Comparison of ENCODE assay signal across 17 mouse cellular contexts in genomic region chrX:129765378-129765777, GRCm38 (mm10). TPM values are rescaled to one million over a fixed set of nuclear protein-coding genes. Genes with fewer than 3 reads are reported as not detected.
DNase-seq lines count a peak whose midpoint lies in the region; ATAC-seq and TF ChIP-seq lines count a peak whose summit lies in the region.
"Had no signal": no experiment of that assay in that cellular context is flagged by ENCODE, and none has a peak within 500 bp of the region (broad histone marks: within the 10 kb centered on the region; RNA-seq: fewer than 3 reads in every experiment).

No protein-coding gene starts in this region.

- no peak for DNase-seq in frontal cortex, postnatal 14 days (ENCODE audit: low spot score in 2 of 2)
- peak; percentile 52 for DNase-seq in right cerebral cortex, adult 18-20 months
- DNase-seq in right cerebral cortex, postnatal 14 days: no peak
- DNase-seq in left cerebral cortex, adult 2 months (ENCODE audit: extremely low spot score in 1 of 2, low spot score in 2 of 2): peak; percentile 12 to 30
- DNase-seq in urinary bladder, postnatal 25 days (ENCODE audit: low spot score): no peak
- DNase-seq: cerebellum, adult 11 months; gastrocnemius, adult 2 months; heart, adult 2 months; liver; lung, adult 18-20 months; lung, postnatal 4 days; midbrain, embryonic 14.5 days; thymus, adult 18-20 months had no signal

- no peak overlapping the region for H3K27ac ChIP-seq in left cerebral cortex, adult 2 months
- no peak overlapping the region for H3K27ac ChIP-seq in hindbrain, embryonic 12.5 days
- H3K27ac ChIP-seq: embryonic facial prominence, embryonic 15.5 days; gastrocnemius, adult 2 months; heart, adult 2 months; kidney, embryonic 15.5 days had no signal

- no peak overlapping the region for H3K9ac ChIP-seq in hindbrain, embryonic 12.5 days
- H3K9ac ChIP-seq: embryonic facial prominence, embryonic 15.5 days; kidney, embryonic 15.5 days had no signal

- no peaks in the 10 kb centered on the region for H3K27me3 ChIP-seq in hindbrain, embryonic 12.5 days
- H3K27me3 ChIP-seq: embryonic facial prominence, embryonic 15.5 days; kidney, embryonic 15.5 days had no signal

- TF ChIP-seq CTCF in left cerebral cortex, adult 2 months (IDR thresholded peaks at IDR 0.05): no peak

- H3K4me2 ChIP-seq in hindbrain, embryonic 12.5 days (replicated peaks): no peak overlapping the region
- H3K4me2 ChIP-seq: embryonic facial prominence, embryonic 15.5 days; kidney, embryonic 15.5 days had no signal

- no peaks in the 10 kb centered on the region for H3K9me3 ChIP-seq in hindbrain, embryonic 12.5 days (replicated peaks)
- H3K9me3 ChIP-seq: embryonic facial prominence, embryonic 15.5 days; kidney, embryonic 15.5 days had no signal

- peak; percentile 94 for ATAC-seq in frontal cortex, adult (ENCODE audit: low TSS enrichment)
- no peak for ATAC-seq in hindbrain, embryonic 12.5 days (ENCODE audit: low FRiP score)

- no peak overlapping the region for H3K4me3 ChIP-seq in left cerebral cortex, adult 2 months
- H3K4me3 ChIP-seq in hindbrain, embryonic 12.5 days: no peak overlapping the region
- H3K4me3 ChIP-seq: embryonic facial prominence, embryonic 15.5 days; gastrocnemius, adult 2 months; heart, adult 2 months; kidney, embryonic 15.5 days had no signal

- no peaks in the 10 kb centered on the region for H3K36me3 ChIP-seq in hindbrain, embryonic 12.5 days
- H3K36me3 ChIP-seq: embryonic facial prominence, embryonic 15.5 days; kidney, embryonic 15.5 days had no signal

- intact Hi-C loops in left cerebral cortex, adult 2 months (cut with DNase I): no loop called here

- H3K4me1 ChIP-seq in hindbrain, embryonic 12.5 days: no peaks in the 10 kb centered on the region
- H3K4me1 ChIP-seq: embryonic facial prominence, embryonic 15.5 days; kidney, embryonic 15.5 days had no signal

- 51% methylated on average over 2 of the region's 2 CpGs for WGBS in hindbrain, embryonic 12.5 days

RNA-seq across cellular contexts. Expression of gene Diaph2, which starts 15.8 kb away (rescaled TPM):
- total RNA-seq in left cerebral cortex, adult 2 months (2021): 10 to 100 TPM; 26.6 to 27.4 TPM
- 6.6 and 9.6 TPM in 2 replicates for polyA plus RNA-seq in hindbrain, embryonic 12.5 days (2016; fragmentation: Nextera tagmentation; extraction: Ambion mirVana)

Comparison
In these comparisons a context has a peak if more than half of its experiments do, and no peak if none do; other contexts are left out.
1. DNase-seq: peak in right cerebral cortex, adult 18-20 months (single experiment) and left cerebral cortex, adult 2 months (2 of 2); none in frontal cortex, postnatal 14 days (0 of 2), right cerebral cortex, postnatal 14 days (single experiment) and urinary bladder, postnatal 25 days (single experiment).